ENCODE assay signal across 12 mouse cellular contexts in genomic region chr1:192755246-192755645, GRCm38 (mm10). TPM values are rescaled to one million over a fixed set of nuclear protein-coding genes. Genes with fewer than 3 reads are reported as not detected.
A peak's percentile ranks its signal among the peaks of the same experiment; 100 is the strongest.
DNase-seq lines count a peak whose midpoint lies in the region; ATAC-seq lines count a peak whose summit lies in the region.
"Had no signal": no experiment of that assay in that cellular context is flagged by ENCODE, and none has a peak within 500 bp of the region (broad histone marks: within the 10 kb centered on the region; RNA-seq: fewer than 3 reads in every experiment).

No protein-coding gene starts in this region.

- 77% methylated on average over 13 of the region's 13 CpGs for WGBS in embryonic facial prominence, embryonic 12.5 days
- WGBS in forebrain, embryonic 14.5 days: 50% methylated on average over 13 of the region's 13 CpGs
- WGBS in neural tube, embryonic 13.5 days: 32% methylated on average over 13 of the region's 13 CpGs

- no peak for ATAC-seq in embryonic facial prominence, embryonic 12.5 days (ENCODE audit: insufficient number of reproducible peaks, insufficient read depth, low FRiP score, low TSS enrichment)
- peak; percentile 40; the same call in 1 of the 2 replicates for ATAC-seq in forebrain, embryonic 14.5 days
- ATAC-seq in neural tube, embryonic 13.5 days (ENCODE audit: low read depth): peak; percentile 54

- no peaks in the 10 kb centered on the region for H3K36me3 ChIP-seq in embryonic facial prominence, embryonic 12.5 days
- no peaks in the 10 kb centered on the region for H3K36me3 ChIP-seq in forebrain, embryonic 14.5 days (ENCODE audit: control insufficient read depth, insufficient read depth, low read length)
- no peaks in the 10 kb centered on the region for H3K36me3 ChIP-seq in neural tube, embryonic 13.5 days

- H3K27me3 ChIP-seq in embryonic facial prominence, embryonic 12.5 days: no peaks in the 10 kb centered on the region
- H3K27me3 ChIP-seq in forebrain, embryonic 14.5 days (replicated peaks; ENCODE audit: control insufficient read depth, insufficient read depth, low read length): no peaks in the 10 kb centered on the region
- no peaks in the 10 kb centered on the region for H3K27me3 ChIP-seq in neural tube, embryonic 13.5 days

- H3K27ac ChIP-seq in embryonic facial prominence, embryonic 12.5 days: peak overlapping the region; percentile 8; the same call in 1 of the 2 replicates
- H3K27ac ChIP-seq in forebrain, embryonic 14.5 days (ENCODE audit: low read depth, low read length): peak overlapping the region; percentile 55
- H3K27ac ChIP-seq in neural tube, embryonic 13.5 days (replicated peaks): peak overlapping the region; percentile 83
- H3K27ac ChIP-seq: liver, embryonic 14.5 days; stomach, postnatal 0 days had no signal

- intact Hi-C loops in left cerebral cortex, postnatal 4 days (cut with DNase I): no loop called here

- no peak overlapping the region for H3K9ac ChIP-seq in embryonic facial prominence, embryonic 12.5 days
- no peak overlapping the region; the same call in 1 of the 2 replicates for H3K9ac ChIP-seq in forebrain, embryonic 14.5 days (ENCODE audit: low read length)
- 0 out of 2 replicates have a peak overlapping the region, but pooled peaks have one; percentile 35 for H3K9ac ChIP-seq in neural tube, embryonic 13.5 days
- H3K9ac ChIP-seq: liver, embryonic 14.5 days had no signal

- DNase-seq in forebrain, embryonic 14.5 days (ENCODE audit: low spot score): peak; percentile 58
- DNase-seq in mesoderm, embryonic 11.5 days (ENCODE audit: low read depth, low spot score): peak; percentile 50
- DNase-seq in ovary, postnatal 10 days (ENCODE audit: low spot score): no peak
- no peak for DNase-seq in lung, postnatal 14 days
- no peak for DNase-seq in left cerebral cortex, postnatal 4 days
- DNase-seq: adrenal gland, postnatal 10 days; heart, adult 2 months; kidney, postnatal 4 days had no signal

- H3K9me3 ChIP-seq in embryonic facial prominence, embryonic 12.5 days: no peaks in the 10 kb centered on the region
- no peaks in the 10 kb centered on the region for H3K9me3 ChIP-seq in forebrain, embryonic 14.5 days (replicated peaks; ENCODE audit: control insufficient read depth, low read length)
- H3K9me3 ChIP-seq in neural tube, embryonic 13.5 days: no peaks in the 10 kb centered on the region

- no peak overlapping the region for H3K4me2 ChIP-seq in embryonic facial prominence, embryonic 12.5 days (replicated peaks)
- H3K4me2 ChIP-seq in forebrain, embryonic 14.5 days (ENCODE audit: low read length): no peak overlapping the region; the same call in 1 of the 2 replicates
- peak overlapping the region; percentile 38 for H3K4me2 ChIP-seq in neural tube, embryonic 13.5 days

- no peak overlapping the region for H3K4me3 ChIP-seq in embryonic facial prominence, embryonic 12.5 days
- H3K4me3 ChIP-seq in forebrain, embryonic 14.5 days (ENCODE audit: low read depth, low read length): no peak overlapping the region
- H3K4me3 ChIP-seq in neural tube, embryonic 13.5 days: no peak overlapping the region
- H3K4me3 ChIP-seq: heart, adult 2 months had no signal

- peaks cover 15% of the 10 kb centered on the region for H3K4me1 ChIP-seq in embryonic facial prominence, embryonic 12.5 days
- H3K4me1 ChIP-seq in forebrain, embryonic 14.5 days (ENCODE audit: control insufficient read depth, insufficient read depth, low read length): peaks cover 16% of the 10 kb centered on the region
- peaks cover 31% of the 10 kb centered on the region for H3K4me1 ChIP-seq in neural tube, embryonic 13.5 days (replicated peaks)

RNA-seq across cellular contexts. Expression of gene Hhat, which starts 15.8 kb away (rescaled TPM):
- polyA plus RNA-seq in embryonic facial prominence, embryonic 12.5 days (2016; fragmentation: Nextera tagmentation; extraction: Ambion mirVana): 8.9 and 10.4 TPM in 2 replicates
- polyA plus RNA-seq in forebrain, embryonic 14.5 days (2014; fragmentation: Nextera tagmentation; extraction: Ambion mirVana): 3.5 and 3.8 TPM in 2 replicates
- 4.4 and 4.6 TPM in 2 replicates for polyA plus RNA-seq in neural tube, embryonic 13.5 days (2015; fragmentation: Nextera tagmentation; extraction: Ambion mirVana)
- 1 to 10 TPM; 3.1 to 3.5 TPM for total RNA-seq in left cerebral cortex, postnatal 4 days (2021)

Comparison
In these comparisons a context has a peak if more than half of its experiments do, and no peak if none do; other contexts are left out.
1. H3K27ac ChIP-seq: peak in every context shown above with its lines; median percentile 83 in neural tube, embryonic 13.5 days; 55 in forebrain, embryonic 14.5 days; 8 in embryonic facial prominence, embryonic 12.5 days.
2. DNase-seq: peak in forebrain, embryonic 14.5 days (single experiment) and mesoderm, embryonic 11.5 days (single experiment); none in ovary, postnatal 10 days (single experiment), lung, postnatal 14 days (single experiment) and left cerebral cortex, postnatal 4 days (single experiment).